ENCODE assay signal across 13 mouse cellular contexts in genomic region chr5:148181308-148181630, GRCm38 (mm10).
A peak's percentile ranks its signal among the peaks of the same experiment; 100 is the strongest.
DNase-seq lines count a peak whose midpoint lies in the region; ATAC-seq and TF ChIP-seq lines count a peak whose summit lies in the region.
"Had no signal": no experiment of that assay in that cellular context is flagged by ENCODE, and none has a peak within 500 bp of the region (broad histone marks: within the 10 kb centered on the region; RNA-seq: fewer than 3 reads in every experiment).

No protein-coding gene starts in this region.

- no peak overlapping the region for H3K4me2 ChIP-seq in heart, embryonic 16.5 days (ENCODE audit: low read depth, low read length)
- H3K4me2 ChIP-seq in lung, embryonic 15.5 days, result no peak overlapping the region
- H3K4me2 ChIP-seq in hindbrain, embryonic 15.5 days, result no peak overlapping the region
- H3K4me2 ChIP-seq in neural tube, embryonic 15.5 days, result no peak overlapping the region; the same call in 1 of the 2 replicates
- H3K4me2 ChIP-seq: limb, embryonic 13.5 days had no signal

- TF ChIP-seq EP300 in heart, adult 2 months (IDR thresholded peaks at IDR 0.05; ENCODE audit: insufficient read depth, low read depth, low read length), result no peak

- peaks cover 2% of the 10 kb centered on the region for H3K4me1 ChIP-seq in heart, embryonic 16.5 days (ENCODE audit: control insufficient read depth, insufficient read depth, low read length)
- H3K4me1 ChIP-seq in heart, adult 2 months (ENCODE audit: control insufficient read depth, insufficient read depth, low read length), result no peaks in the 10 kb centered on the region
- peaks cover 23% of the 10 kb centered on the region for H3K4me1 ChIP-seq in lung, embryonic 15.5 days
- H3K4me1 ChIP-seq in hindbrain, embryonic 15.5 days (replicated peaks), result peaks cover 18% of the 10 kb centered on the region
- H3K4me1 ChIP-seq in neural tube, embryonic 15.5 days, result peaks cover 15% of the 10 kb centered on the region
- H3K4me1 ChIP-seq: limb, embryonic 13.5 days had no signal

- peaks cover 18% of the 10 kb centered on the region for H3K9me3 ChIP-seq in heart, embryonic 16.5 days (replicated peaks; ENCODE audit: control insufficient read depth, low read length)
- H3K9me3 ChIP-seq in lung, embryonic 15.5 days, result no peaks in the 10 kb centered on the region
- H3K9me3 ChIP-seq in hindbrain, embryonic 15.5 days, result no peaks in the 10 kb centered on the region
- H3K9me3 ChIP-seq in neural tube, embryonic 15.5 days (replicated peaks), result no peaks in the 10 kb centered on the region

- intact Hi-C loops in heart, adult 2 months (cut with DNase I), result loop anchor here (2.0 kb wide), 1 partner anchor 58 kb away; no protein-coding TSS in a partner anchor

- WGBS in heart, embryonic 16.5 days, result 40% methylated on average over 4 of the region's 4 CpGs
- WGBS in heart, adult 2 months, result 42% methylated on average over 4 of the region's 4 CpGs
- whole genome bisulfite sequencing in lung, embryonic 15.5 days, result 11% methylated on average over 4 of the region's 4 CpGs
- whole genome bisulfite sequencing in hindbrain, embryonic 15.5 days, result 36% methylated on average over 4 of the region's 4 CpGs
- 22% methylated on average over 4 of the region's 4 CpGs for WGBS in neural tube, embryonic 15.5 days

- no peak for TF ChIP-seq POLR2A in heart, adult 2 months (IDR thresholded peaks at IDR 0.05; ENCODE audit: insufficient read depth, low read depth, low read length)

- H3K9ac ChIP-seq in heart, embryonic 16.5 days (ENCODE audit: low read length), result no peak overlapping the region
- no peak overlapping the region for H3K9ac ChIP-seq in heart, adult 2 months (ENCODE audit: low read depth, low read length)
- H3K9ac ChIP-seq in lung, embryonic 15.5 days, result no peak overlapping the region
- H3K9ac ChIP-seq in hindbrain, embryonic 15.5 days, result no peak overlapping the region
- no peak overlapping the region for H3K9ac ChIP-seq in neural tube, embryonic 15.5 days (replicated peaks)
- H3K9ac ChIP-seq: limb, embryonic 13.5 days had no signal

- H3K27ac ChIP-seq in heart, embryonic 16.5 days (ENCODE audit: low read length), result peak overlapping the region; percentile 9; the same call in 1 of the 2 replicates
- no peak overlapping the region for H3K27ac ChIP-seq in heart, adult 2 months
- peak overlapping the region; percentile 33 for H3K27ac ChIP-seq in lung, embryonic 15.5 days
- peak overlapping the region; percentile 4; the same call in 1 of the 2 replicates for H3K27ac ChIP-seq in hindbrain, embryonic 15.5 days (replicated peaks)
- H3K27ac ChIP-seq in neural tube, embryonic 15.5 days (replicated peaks), result peak overlapping the region; percentile 46; the same call in 1 of the 2 replicates
- H3K27ac ChIP-seq: left cerebral cortex, adult 2 months; limb, embryonic 13.5 days had no signal

- no peaks in the 10 kb centered on the region for H3K79me2 ChIP-seq in heart, adult 2 months (replicated peaks; ENCODE audit: control insufficient read depth, insufficient read depth, low read length)

- H3K4me3 ChIP-seq in heart, embryonic 16.5 days (ENCODE audit: low read length), result no peak overlapping the region
- H3K4me3 ChIP-seq in heart, adult 2 months, result no peak overlapping the region
- H3K4me3 ChIP-seq in lung, embryonic 15.5 days, result no peak overlapping the region
- no peak overlapping the region for H3K4me3 ChIP-seq in hindbrain, embryonic 15.5 days
- H3K4me3 ChIP-seq in neural tube, embryonic 15.5 days (replicated peaks), result no peak overlapping the region
- H3K4me3 ChIP-seq: erythroblast, embryonic 14.5 days; left cerebral cortex, adult 2 months; limb, embryonic 13.5 days had no signal

- no peak for TF ChIP-seq CTCF in heart, adult 2 months (IDR thresholded peaks at IDR 0.05)

- no peak for DNase-seq in heart, adult 2 months
- DNase-seq in lung, postnatal 10 days, result no peak
- DNase-seq in layer of hippocampus, adult 8-10 months (ENCODE audit: low spot score in 2 of 2), result no peak
- DNase-seq: adrenal gland, postnatal 10 days; B cell, adult 2 months had no signal

- H3K27me3 ChIP-seq in heart, embryonic 16.5 days (ENCODE audit: control insufficient read depth, insufficient read depth, low read length), result no peaks in the 10 kb centered on the region
- H3K27me3 ChIP-seq in heart, adult 2 months (ENCODE audit: control insufficient read depth, insufficient read depth, low read length), result no peaks in the 10 kb centered on the region
- H3K27me3 ChIP-seq in lung, embryonic 15.5 days, result no peaks in the 10 kb centered on the region
- no peaks in the 10 kb centered on the region for H3K27me3 ChIP-seq in hindbrain, embryonic 15.5 days
- no peaks in the 10 kb centered on the region for H3K27me3 ChIP-seq in neural tube, embryonic 15.5 days (replicated peaks)

- no peak for ATAC-seq in heart, embryonic 16.5 days (replicated peaks; ENCODE audit: extremely low read depth, insufficient read depth, low FRiP score)
- no peak for ATAC-seq in lung, embryonic 15.5 days (ENCODE audit: borderline replicate concordance, extremely low read depth, low FRiP score, low TSS enrichment)
- ATAC-seq in hindbrain, embryonic 15.5 days (ENCODE audit: low FRiP score, low read depth), result 0 out of 2 replicates have a peak, but pooled peaks have one; percentile 8
- no peak for ATAC-seq in neural tube, embryonic 15.5 days (ENCODE audit: low FRiP score)
- ATAC-seq in granulocyte monocyte progenitor cell, adult 5-6 weeks (replicated peaks; ENCODE audit: poor library complexity, severe bottlenecking), result no peak

- H3K36me3 ChIP-seq in heart, embryonic 16.5 days (ENCODE audit: control insufficient read depth, insufficient read depth), result no peaks in the 10 kb centered on the region
- H3K36me3 ChIP-seq in heart, adult 2 months (ENCODE audit: control insufficient read depth, insufficient read depth, low read length), result no peaks in the 10 kb centered on the region
- no peaks in the 10 kb centered on the region for H3K36me3 ChIP-seq in lung, embryonic 15.5 days
- H3K36me3 ChIP-seq in hindbrain, embryonic 15.5 days, result no peaks in the 10 kb centered on the region
- H3K36me3 ChIP-seq in neural tube, embryonic 15.5 days, result 0 out of 2 replicates have a peak, but pooled peaks cover 5% of the 10 kb centered on the region
- H3K36me3 ChIP-seq: limb, embryonic 13.5 days had no signal
